Mouse (Mus musculus) lung, embryonic 14.5 days (tissue): ENCODE data around the gene Gpbar1. TPM values are rescaled to one million over a fixed set of nuclear protein-coding genes. Genes with fewer than 3 reads are reported as not detected.
A peak's percentile ranks its signal among the peaks of the same experiment; 100 is the strongest.

Experiments
- ATAC-seq: fragments of 200-750 bp; cut with Nextera tagmentation; 2 replicates; pipeline ENCODE4 v1.8.0; 2017; ENCODE audit warnings: mild to moderate bottlenecking, moderate TSS enrichment, moderate library complexity; ENCODE audit not compliant: insufficient read depth
- DNase-seq: peaks from one replicate; pipeline ENCODE4 v3.0.0-alpha.2; 2015
- H3K27ac ChIP-seq: fragments of 300-500 bp; sonication (generic); 2 replicates; pipeline ENCODE4 v1.5.1; 2014; ENCODE audit warnings: low read depth, mild to moderate bottlenecking, moderate library complexity
- H3K27me3 ChIP-seq: fragments of 300-500 bp; sonication (generic); 2 replicates; pipeline ENCODE4 v1.6.1; 2014; ENCODE audit warnings: low read length, control low read depth; ENCODE audit not compliant: insufficient read depth
- H3K36me3 ChIP-seq: fragments of 300-500 bp; sonication (generic); 2 replicates; pipeline ENCODE4 v1.6.1; 2014; ENCODE audit warnings: control low read depth; ENCODE audit not compliant: insufficient read depth
- H3K4me1 ChIP-seq: fragments of 300-500 bp; sonication (generic); 2 replicates; pipeline ENCODE4 v1.6.1; 2014; ENCODE audit warnings: antibody characterized with exemption, control low read depth; ENCODE audit not compliant: insufficient read depth
- H3K4me2 ChIP-seq: fragments of 300-500 bp; sonication (generic); 2 replicates; pipeline ENCODE4 v1.6.1; 2014; ENCODE audit warnings: mild to moderate bottlenecking
- H3K4me3 ChIP-seq: fragments of 300-500 bp; sonication (generic); 2 replicates; pipeline ENCODE4 v1.5.1; 2014; ENCODE audit warnings: low read depth, low read length
- H3K9ac ChIP-seq: fragments of 300-500 bp; sonication (generic); 2 replicates; pipeline ENCODE4 v1.6.1; 2014
- H3K9me3 ChIP-seq: fragments of 300-500 bp; sonication (generic); 2 replicates; pipeline ENCODE4 v1.6.1; 2016; ENCODE audit warnings: low read depth, low read length, control low read depth
- CTCF ChIP-seq: IDR thresholded peaks from 2 replicates; pipeline ENCODE4 v1.5.1; 2016; ENCODE audit warnings: antibody characterized with exemption, low read depth
- WGBS: fragments of 180-500 bp; shearing (Covaris S2); extraction: QIAGEN DNeasy Blood & Tissue Kit; methylation state at CpG from one replicate; pipeline ENCODE4 v1.1.7; 2014; 5-methylcytosine and 5-hydroxymethylcytosine counted together
- polyA plus RNA-seq: library from polyadenylated mRNA; unstranded; fragments of >200 nt; fragmentation: Nextera tagmentation; extraction: Ambion mirVana; gene quantifications from 2 replicates; pipeline ENCODE4 v1.2.1, GENCODE M21; 2014

The Gpbar1 gene
- polyA plus RNA-seq, 1 experiment from 2014 or later, result 0.57 TPM

DNA sequence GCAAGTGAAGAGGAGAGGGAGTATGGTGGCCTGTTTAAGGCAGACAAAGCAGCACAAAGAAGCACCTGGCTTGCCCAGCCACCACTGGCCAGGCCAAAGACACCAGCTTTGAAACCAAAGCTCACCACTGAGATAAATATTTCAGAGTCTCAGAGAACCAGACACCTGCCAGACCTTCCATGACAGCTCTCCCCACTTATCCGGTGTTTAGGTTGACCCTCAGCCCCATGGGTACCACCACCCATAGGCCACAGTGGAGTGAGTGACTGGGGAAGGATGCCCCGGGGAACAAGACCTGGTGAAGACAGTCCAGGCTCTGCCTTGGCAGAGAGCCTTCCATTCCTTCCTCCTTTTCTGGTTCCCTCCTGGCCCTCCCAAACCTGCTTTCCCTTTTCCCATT lies 24.5 kb downstream of the Gpbar1 start:
- no peaks in the 10 kb centered on the region for H3K9me3 ChIP-seq
- DNase-seq (no peak), ATAC-seq (no peak)
- H3K36me3 ChIP-seq, result no peaks in the 10 kb centered on the region; the same call in 1 of the 2 replicates
- H3K4me1 ChIP-seq, result peaks cover 17% of the 10 kb centered on the region; the same call in 1 of the 2 replicates
- H3K27me3 ChIP-seq, result no peaks in the 10 kb centered on the region
- H3K4me2 ChIP-seq, result peak overlapping the region; percentile 84
- no peak for TF ChIP-seq CTCF
- peak overlapping the region; percentile 73 for H3K4me3 ChIP-seq
- 51% methylated on average over 2 of the region's 2 CpGs for WGBS
- no peak overlapping the region for H3K9ac ChIP-seq
- H3K27ac ChIP-seq, result no peak overlapping the region

DNA sequence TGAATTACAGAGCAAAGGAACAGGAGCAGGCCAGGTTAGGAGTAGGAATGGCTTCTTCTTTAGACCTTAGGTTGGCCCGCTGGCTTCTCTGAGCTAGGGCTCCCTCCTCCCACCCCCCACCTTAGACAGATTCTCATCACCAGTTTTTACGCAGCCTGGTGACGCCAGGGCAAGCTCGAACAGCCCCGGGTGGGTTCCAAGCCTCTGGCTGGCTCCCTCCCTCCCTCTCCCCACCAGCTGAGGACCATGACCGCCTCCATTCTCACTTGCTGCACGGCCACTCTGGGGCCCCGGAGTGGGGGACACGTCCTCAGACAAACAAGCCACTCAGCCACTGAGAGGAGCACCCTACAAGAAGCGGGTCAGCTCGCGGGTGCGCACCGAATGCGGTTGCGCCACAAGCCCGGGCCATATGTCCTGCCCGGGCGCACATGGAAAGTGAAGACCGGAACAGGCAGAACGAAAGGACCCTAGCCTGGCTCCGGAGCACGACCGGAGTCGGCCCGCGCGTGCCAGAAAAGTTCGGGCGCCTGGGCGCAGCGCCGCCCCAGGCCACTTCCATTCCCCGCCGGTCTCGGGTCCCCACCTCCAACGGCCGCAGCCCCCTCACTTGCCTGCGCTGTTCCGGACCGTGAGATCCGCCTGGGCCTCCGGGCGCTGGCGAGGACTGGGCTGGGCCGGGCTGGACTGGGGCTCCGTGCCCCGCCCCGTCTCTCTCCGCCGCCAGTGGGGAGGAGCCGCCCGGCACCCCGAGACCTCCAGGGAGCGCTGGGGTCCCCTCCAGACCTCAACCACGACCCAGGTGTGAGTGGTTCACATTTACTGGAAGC lies 25.4 kb downstream of the Gpbar1 start:
- under 1% methylated on average over 55 of the region's 56 CpGs for WGBS
- Histone ChIP-seq H3K27ac (peak overlapping the region; percentile 95), H3K4me3 (peak overlapping the region; percentile 73), H3K27me3 (no peaks in the 10 kb centered on the region), H3K9ac (peak overlapping the region; percentile 86), H3K4me2 (peak overlapping the region; percentile 84), H3K36me3 (no peaks in the 10 kb centered on the region; the same call in 1 of the 2 replicates), H3K9me3 (no peaks in the 10 kb centered on the region), H3K4me1 (peaks cover 13% of the 10 kb centered on the region; the same call in 1 of the 2 replicates)
- ATAC-seq (peak; percentile 92), DNase-seq (peak; percentile 82)
- peak; percentile 17; the same call in 1 of the 2 replicates for TF ChIP-seq CTCF

DNA sequence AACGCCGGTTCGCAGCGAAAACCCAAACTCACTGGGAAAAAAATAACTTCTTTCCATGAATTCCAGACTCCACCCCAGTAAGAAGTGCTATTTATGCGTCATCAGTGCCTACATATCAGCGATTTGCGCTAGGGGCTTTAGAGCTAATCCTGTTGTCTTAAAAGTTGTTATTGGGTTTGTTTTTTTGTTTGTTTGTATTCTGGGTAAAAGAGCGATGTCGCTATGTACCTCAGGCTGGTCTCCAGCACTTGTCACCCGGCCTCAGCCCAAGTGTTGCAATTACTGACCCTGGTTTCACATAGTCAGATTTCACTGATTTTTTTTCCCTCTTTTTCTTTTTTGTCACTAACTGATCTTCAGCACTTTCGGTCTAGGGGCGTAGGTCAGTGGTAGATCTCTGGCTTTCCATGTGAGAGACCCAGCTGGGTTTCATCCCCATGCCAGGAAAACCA lies 26.0 kb downstream of the Gpbar1 start:
- H3K4me3 ChIP-seq, result peak overlapping the region; percentile 73
- peak overlapping the region; percentile 84 for H3K4me2 ChIP-seq
- peaks cover 13% of the 10 kb centered on the region; the same call in 1 of the 2 replicates for H3K4me1 ChIP-seq
- 3% methylated on average over 12 of the region's 12 CpGs for WGBS
- no peaks in the 10 kb centered on the region for H3K36me3 ChIP-seq
- DNase-seq, result no peak
- peak overlapping the region; percentile 95 for H3K27ac ChIP-seq
- ATAC-seq, result peak; percentile 7; the same call in 1 of the 2 replicates
- no peak for TF ChIP-seq CTCF
- H3K9ac ChIP-seq, result peak overlapping the region; percentile 86
- H3K9me3 ChIP-seq, result no peaks in the 10 kb centered on the region
- H3K27me3 ChIP-seq, result no peaks in the 10 kb centered on the region

DNA sequence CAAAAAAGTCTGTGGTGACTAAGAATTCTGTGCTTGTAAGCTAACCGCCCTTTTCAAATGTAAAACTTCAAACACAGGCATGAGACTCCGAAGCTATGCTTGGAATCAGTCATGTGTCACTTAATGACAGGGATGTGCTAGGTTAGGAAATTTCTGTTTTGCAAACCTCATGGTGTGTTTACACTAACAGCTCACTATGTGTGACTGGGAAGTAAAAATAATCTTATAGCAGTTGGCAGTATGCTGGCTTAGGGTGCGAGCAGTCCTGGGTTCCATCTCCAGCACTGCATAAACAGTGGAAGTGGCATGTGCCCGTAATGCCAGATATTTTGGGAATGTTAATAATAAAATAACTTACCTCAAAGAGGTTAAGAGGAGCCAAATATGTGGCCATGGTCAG lies 26.6 kb downstream of the Gpbar1 start:
- Histone ChIP-seq H3K27ac (no peak overlapping the region), H3K4me1 (peaks cover 13% of the 10 kb centered on the region; the same call in 1 of the 2 replicates), H3K9ac (no peak overlapping the region), H3K4me2 (no peak overlapping the region), H3K36me3 (no peaks in the 10 kb centered on the region), H3K27me3 (no peaks in the 10 kb centered on the region), H3K4me3 (no peak overlapping the region), H3K9me3 (no peaks in the 10 kb centered on the region)
- ATAC-seq (no peak), DNase-seq (peak; percentile 71)
- TF ChIP-seq CTCF, result no peak
- WGBS, result 45% methylated on average over 4 of the region's 4 CpGs

DNA sequence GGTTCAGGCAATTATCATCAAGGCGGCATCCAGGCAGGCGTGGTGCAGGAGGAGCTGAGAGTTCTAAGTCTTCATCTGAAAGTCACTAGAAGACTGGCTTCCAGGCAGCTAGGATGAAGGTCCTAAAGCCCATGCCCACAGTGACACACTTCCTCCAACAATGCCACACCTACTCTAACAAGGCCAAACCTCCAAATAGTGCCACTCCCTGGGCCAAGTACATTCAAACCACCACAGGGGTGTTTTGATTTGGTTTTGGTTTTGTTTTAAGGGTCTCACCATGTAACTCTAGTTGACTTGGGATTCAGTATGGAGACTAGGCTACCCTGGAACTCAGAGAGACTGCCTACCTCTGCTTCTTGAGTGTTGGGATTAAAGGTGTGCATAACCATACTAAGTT lies 27.2 kb downstream of the Gpbar1 start, which contains the start of gene Tmbim1:
Gene Tmbim1 (minus strand): TSS at position 101 of the 400 bp plus-strand sequence.
- peaks cover 13% of the 10 kb centered on the region; the same call in 1 of the 2 replicates for H3K4me1 ChIP-seq
- 83% methylated on average over 2 of the region's 2 CpGs for WGBS
- no peak for ATAC-seq
- H3K9ac ChIP-seq, result peak within 1 kb of the TSS; percentile 86
- H3K4me3 ChIP-seq, result peak within 1 kb of the TSS; percentile 73
- no peak for TF ChIP-seq CTCF
- peak within 1 kb of the TSS; percentile 95 for H3K27ac ChIP-seq
- no peaks in the 10 kb centered on the region for H3K27me3 ChIP-seq
- no peak for DNase-seq
- H3K4me2 ChIP-seq, result peak within 1 kb of the TSS; percentile 84
- H3K9me3 ChIP-seq, result no peaks in the 10 kb centered on the region
- H3K36me3 ChIP-seq, result no peaks in the 10 kb centered on the region

DNA sequence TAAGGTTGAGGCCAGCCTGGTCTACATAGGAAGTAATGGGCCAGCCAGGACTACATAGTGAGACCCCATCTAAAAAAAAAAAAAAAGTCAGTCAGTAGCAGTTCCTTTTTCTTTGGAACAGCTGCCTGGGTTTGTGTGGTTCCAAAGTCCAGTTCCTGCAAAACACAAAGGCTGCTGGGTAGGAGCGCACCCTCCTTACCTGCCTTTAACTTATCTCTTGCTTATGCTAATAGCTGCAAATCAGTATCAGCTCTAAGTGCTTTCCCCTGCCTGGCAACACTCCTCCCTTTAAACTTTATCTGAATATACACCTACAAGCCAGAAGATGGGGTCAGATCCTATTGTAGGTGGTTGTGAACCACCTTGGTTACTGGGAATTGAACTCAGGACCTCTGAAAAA lies 28.8 kb downstream of the Gpbar1 start:
- no peak overlapping the region for H3K4me2 ChIP-seq
- no peaks in the 10 kb centered on the region for H3K36me3 ChIP-seq
- no peak for ATAC-seq
- no peaks in the 10 kb centered on the region for H3K27me3 ChIP-seq
- TF ChIP-seq CTCF, result no peak
- no peak overlapping the region for H3K9ac ChIP-seq
- H3K27ac ChIP-seq, result no peak overlapping the region
- peaks cover 10% of the 10 kb centered on the region; the same call in 1 of the 2 replicates for H3K4me1 ChIP-seq
- WGBS, result 100% methylated on average over 1 of the region's 1 CpGs
- no peak for DNase-seq
- H3K4me3 ChIP-seq, result no peak overlapping the region
- H3K9me3 ChIP-seq, result no peaks in the 10 kb centered on the region
